Mouse (Mus musculus) myocyte (in vitro differentiated cells): ENCODE measurements around the gene Gm49673. TPM values are rescaled to one million over a fixed set of nuclear protein-coding genes. Genes with fewer than 3 reads are reported as not detected.
"Not testable (repeated sequence)": the region's sequence is repeated elsewhere in the genome, so short reads cannot be mapped to it uniquely, and the experiment has no call there.

Source experiments
- H3K27me3 ChIP-seq: one replicate; pipeline ENCODE4 v1.6.1; 2011; ENCODE audit not compliant: control insufficient read depth, insufficient read depth, insufficient read length
- H3K36me3 ChIP-seq: one replicate; pipeline ENCODE4 v1.6.1; 2011; ENCODE audit not compliant: control insufficient read depth, insufficient read depth
- H3K4me2 ChIP-seq: one replicate; pipeline ENCODE4 v1.6.1; 2011; ENCODE audit warnings: low read depth, control low read depth
- H3K4me3 ChIP-seq: one replicate; pipeline ENCODE4 v1.5.1; 2011; ENCODE audit warnings: mild to moderate bottlenecking, control low read depth, moderate library complexity
- H3K79me2 ChIP-seq: one replicate; pipeline ENCODE4 v1.6.1; 2011; ENCODE audit not compliant: control insufficient read depth, insufficient read depth
- H3ac ChIP-seq: one replicate; pipeline ENCODE4 v1.6.1; 2011; ENCODE audit not compliant: control insufficient read depth, insufficient read length
- CEBPB ChIP-seq: IDR thresholded peaks from 2 replicates; pipeline ENCODE4 v1.6.1; 2011; ENCODE audit warnings: mild to moderate bottlenecking, moderate library complexity; ENCODE audit not compliant: poor library complexity, insufficient read depth, severe bottlenecking
- E2F4 ChIP-seq: IDR thresholded peaks from one replicate; pipeline ENCODE4 v1.6.1; 2011; ENCODE audit warnings: mild to moderate bottlenecking, control low read depth, moderate library complexity; ENCODE audit not compliant: insufficient read depth
- MAX ChIP-seq: IDR thresholded peaks from one replicate; pipeline ENCODE4 v1.6.1; 2011; ENCODE audit warnings: low read depth, mild to moderate bottlenecking, control low read depth
- MYOD1 ChIP-seq, 3 experiments: IDR thresholded peaks; one replicate each; pipeline ENCODE4 v1.6.1; 2011; ENCODE audit warnings: control low read depth in 2 of 3, low read depth in 2 of 3, mild to moderate bottlenecking in 2 of 3, moderate library complexity in 1 of 3; ENCODE audit not compliant: insufficient read length in 2 of 3, control insufficient read depth in 1 of 3
- MYOG ChIP-seq, 3 experiments: IDR thresholded peaks; one replicate each; pipeline ENCODE4 v1.6.1; 2011; ENCODE audit warnings: control low read depth in 2 of 3, low read depth in 2 of 3, mild to moderate bottlenecking in 2 of 3; ENCODE audit not compliant: insufficient read length in 2 of 3, control insufficient read depth in 1 of 3, insufficient read depth in 1 of 3
- POLR2A ChIP-seq: IDR thresholded peaks from one replicate; pipeline ENCODE4 v1.6.1; 2011; ENCODE audit warnings: low read depth, mild to moderate bottlenecking, control low read depth, moderate library complexity; ENCODE audit not compliant: insufficient read length
- POLR2AphosphoS2 ChIP-seq: IDR thresholded peaks from one replicate; pipeline ENCODE4 v1.6.1; 2011; ENCODE audit warnings: low read depth, control low read depth; ENCODE audit not compliant: insufficient read length
- REST ChIP-seq: IDR thresholded peaks from one replicate; pipeline ENCODE4 v1.6.1; 2011; ENCODE audit warnings: mild to moderate bottlenecking, control low read depth, moderate library complexity; ENCODE audit not compliant: insufficient read depth, insufficient read length
- SRF ChIP-seq: IDR thresholded peaks from one replicate; pipeline ENCODE4 v1.6.1; 2011; ENCODE audit warnings: low read depth; ENCODE audit not compliant: control insufficient read depth, insufficient read length
- TCF12 ChIP-seq: IDR thresholded peaks from one replicate; pipeline ENCODE4 v1.6.1; 2011; ENCODE audit warnings: mild to moderate bottlenecking, control low read depth; ENCODE audit not compliant: poor library complexity, insufficient read depth, severe bottlenecking
- TCF3 ChIP-seq: IDR thresholded peaks from one replicate; pipeline ENCODE4 v1.6.1; 2011; ENCODE audit warnings: low read depth, control low read depth; ENCODE audit not compliant: insufficient read length
- USF1 ChIP-seq: IDR thresholded peaks from one replicate; pipeline ENCODE4 v1.6.1; 2011; ENCODE audit warnings: low read depth, mild to moderate bottlenecking, control low read depth, moderate library complexity
- polyA plus RNA-seq: library from polyadenylated mRNA; unstranded; fragments of >200 nt; fragmentation: generic; extraction: Trizol; gene quantifications from one replicate; pipeline ENCODE4 v1.2.1, GENCODE M21; 2012; ENCODE audit warnings: missing spikeins

The Gm49673 gene
- polyA plus RNA-seq: not detected

DNA sequence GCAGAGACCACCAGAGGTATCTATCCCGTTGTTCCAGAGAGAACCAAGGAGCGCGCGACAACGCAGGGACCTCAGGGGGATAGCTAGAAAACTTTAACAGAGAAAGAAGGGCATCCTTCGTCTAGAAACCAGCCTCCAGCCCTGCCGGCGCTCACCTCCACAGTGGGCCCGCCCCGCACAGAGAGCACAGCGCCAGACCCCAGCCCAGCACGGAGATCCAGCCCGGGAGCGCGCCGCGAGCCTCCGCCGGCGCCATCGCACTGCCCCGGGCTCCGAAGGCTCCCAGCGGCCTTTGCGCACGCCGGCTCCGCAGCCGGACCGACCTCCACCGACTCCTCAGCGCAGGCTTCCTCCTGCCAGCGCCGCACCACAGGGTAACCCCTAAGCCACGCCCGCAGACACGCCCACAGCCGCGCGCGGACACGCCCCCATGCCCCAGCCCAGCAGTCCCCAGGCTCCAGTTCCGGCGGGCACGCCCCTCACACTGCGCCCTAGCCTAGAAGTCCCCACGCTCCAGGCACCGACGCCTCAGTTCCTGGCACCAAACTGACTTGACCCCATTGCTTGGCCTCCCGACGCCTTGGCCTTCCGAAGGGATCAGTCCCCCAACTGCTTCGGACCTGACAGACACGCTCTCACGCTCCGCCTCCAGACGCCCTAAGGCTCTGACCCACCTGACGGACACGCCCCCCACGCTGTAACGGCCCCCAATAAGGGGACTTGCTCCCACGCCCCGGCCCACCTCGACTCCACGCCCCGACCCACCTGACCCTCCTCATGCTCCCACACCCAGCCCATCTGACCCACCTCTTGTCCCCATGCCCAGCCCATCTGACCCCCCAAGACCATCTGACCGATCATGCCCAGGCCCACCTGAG, at the start of gene Gm49673, which contains the start of gene Rnaset2a:
TSS of gene Gm49673 (minus strand) at position 350 of the 878 bp plus-strand sequence.
TSS of gene Rnaset2a (minus strand) at position 659 of the 878 bp plus-strand sequence.
- not testable (repeated sequence) for H3K36me3 ChIP-seq, H3K27me3 ChIP-seq
- Histone ChIP-seq H3K4me3 (peak within 1 kb of the TSS; percentile 70), H3K4me2 (peak within 1 kb of the TSS; percentile 85), H3ac (peak within 1 kb of the TSS; percentile 84), H3K79me2 (peaks cover 11% of the 10 kb centered on the region)
- TF ChIP-seq POLR2A: peak; percentile 48
- TF ChIP-seq POLR2AphosphoS2: peak; percentile 31
- TF ChIP-seq MYOG (IDR thresholded peaks at IDR 0.05; ENCODE audit: control insufficient read depth in 1 of 3, insufficient read depth in 1 of 3, insufficient read length in 2 of 3, low read depth in 2 of 3): peak in 1 of 3 experiments; percentile 10

DNA sequence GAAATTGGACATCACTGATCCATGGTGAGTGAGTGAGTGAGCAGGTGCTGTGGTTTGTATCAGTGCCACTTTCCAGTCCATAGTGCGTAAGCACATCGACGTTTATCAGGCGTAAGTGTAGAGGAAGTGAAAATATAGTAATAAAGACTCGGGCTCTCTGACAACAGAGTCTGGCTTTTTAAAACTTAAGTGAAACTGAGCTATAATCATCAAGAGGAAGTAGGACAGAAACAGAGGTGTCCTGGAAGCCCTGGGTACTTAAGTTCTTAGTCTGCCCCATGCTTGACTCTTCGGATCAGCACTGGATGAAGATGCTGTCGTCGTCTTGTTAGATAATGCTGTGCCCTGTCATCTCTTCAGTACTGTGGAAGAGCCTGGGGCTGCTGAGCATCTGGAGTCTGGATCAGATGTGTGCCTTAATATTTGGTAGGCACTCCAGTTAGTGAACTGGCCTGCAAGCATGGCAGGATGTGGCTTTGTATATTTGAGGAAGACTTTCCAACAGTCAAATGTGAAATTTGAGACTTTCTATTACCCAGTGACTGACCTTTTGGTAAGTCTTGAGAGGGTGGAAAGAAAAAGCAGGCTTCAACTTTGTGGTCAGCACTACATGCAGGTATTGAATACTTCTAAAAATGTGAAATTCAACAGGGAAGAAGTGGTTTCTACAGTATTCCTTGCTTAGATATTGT, 48.2 kb upstream of the Gm49673 start:
- H3K4me3 ChIP-seq: no peak overlapping the region
- no peak overlapping the region for H3ac ChIP-seq
- H3K36me3 ChIP-seq: peaks cover 46% of the 10 kb centered on the region
- H3K4me2 ChIP-seq: no peak overlapping the region
- no peaks in the 10 kb centered on the region for H3K27me3 ChIP-seq
- H3K79me2 ChIP-seq: no peaks in the 10 kb centered on the region
- TF ChIP-seq MYOG (IDR thresholded peaks at IDR 0.05; ENCODE audit: control insufficient read depth in 1 of 3, insufficient read depth in 1 of 3, insufficient read length in 2 of 3, low read depth in 2 of 3): no peak
- no peak for TF ChIP-seq REST
- no peak for TF ChIP-seq POLR2A
- TF ChIP-seq SRF: no peak
- no peak for TF ChIP-seq MYOD1 (IDR thresholded peaks at IDR 0.05; ENCODE audit: control insufficient read depth in 1 of 3, insufficient read length in 2 of 3, low read depth in 2 of 3)
- no peak for TF ChIP-seq TCF3
- no peak for TF ChIP-seq USF1
- no peak for TF ChIP-seq POLR2AphosphoS2
- TF ChIP-seq MAX: no peak
- TF ChIP-seq E2F4: no peak
- no peak for TF ChIP-seq CEBPB
- TF ChIP-seq TCF12: no peak

DNA sequence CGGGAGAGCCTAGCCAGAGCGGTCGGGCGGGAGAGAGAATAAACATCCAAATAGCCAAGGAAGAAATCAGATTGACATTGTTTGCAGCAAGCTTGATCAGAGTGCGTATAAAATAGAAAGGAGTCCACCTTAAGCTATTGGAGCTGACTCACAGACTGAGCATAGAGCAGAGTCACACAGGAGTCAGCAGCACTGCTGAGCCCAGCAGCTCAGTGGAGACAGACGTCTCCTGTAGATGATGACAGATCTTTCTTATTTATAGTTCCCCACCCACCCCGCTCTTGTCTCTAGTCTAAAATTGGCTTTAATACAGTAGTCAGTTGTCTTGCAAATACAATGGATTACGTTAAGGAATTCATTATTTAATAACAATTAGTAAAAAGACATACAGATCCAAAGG, 46.1 kb upstream of the Gm49673 start:
- H3K36me3 ChIP-seq: peaks cover 59% of the 10 kb centered on the region
- H3ac ChIP-seq: no peak overlapping the region
- no peaks in the 10 kb centered on the region for H3K27me3 ChIP-seq
- no peaks in the 10 kb centered on the region for H3K79me2 ChIP-seq
- no peak overlapping the region for H3K4me3 ChIP-seq
- no peak overlapping the region for H3K4me2 ChIP-seq
- TF ChIP-seq REST (no peak), MYOG (IDR thresholded peaks at IDR 0.05; ENCODE audit: control insufficient read depth in 1 of 3, insufficient read depth in 1 of 3, insufficient read length in 2 of 3, low read depth in 2 of 3) (no peak), MAX (no peak), POLR2A (no peak), POLR2AphosphoS2 (no peak), SRF (no peak), E2F4 (no peak), MYOD1 (IDR thresholded peaks at IDR 0.05; ENCODE audit: control insufficient read depth in 1 of 3, insufficient read length in 2 of 3, low read depth in 2 of 3) (no peak), TCF3 (no peak), USF1 (no peak), TCF12 (no peak), CEBPB (no peak)

DNA sequence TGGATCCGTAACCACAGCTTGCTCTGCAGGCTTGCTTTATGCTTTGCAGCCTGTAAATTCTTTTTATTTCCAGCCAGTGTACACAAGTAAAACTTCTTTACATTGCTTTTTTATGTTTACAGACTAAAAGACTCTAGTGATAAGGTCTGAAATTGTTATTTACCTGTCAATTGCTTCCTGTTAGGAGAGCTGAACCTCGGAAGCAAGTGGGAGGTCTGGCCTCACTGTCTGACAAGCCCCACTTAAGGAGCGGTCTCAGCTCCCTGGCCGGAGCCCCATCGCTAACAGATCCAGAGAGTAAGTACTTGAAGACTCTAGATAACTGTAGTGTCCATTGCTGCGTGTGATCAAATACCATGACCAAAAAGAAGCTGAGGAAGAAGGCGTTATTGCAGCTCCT, 36.6 kb upstream of the Gm49673 start:
- no peak overlapping the region for H3ac ChIP-seq
- peaks cover 68% of the 10 kb centered on the region for H3K36me3 ChIP-seq
- H3K4me3 ChIP-seq: no peak overlapping the region
- no peak overlapping the region for H3K4me2 ChIP-seq
- H3K79me2 ChIP-seq: no peaks in the 10 kb centered on the region
- no peaks in the 10 kb centered on the region for H3K27me3 ChIP-seq
- TF ChIP-seq POLR2A: no peak
- no peak for TF ChIP-seq E2F4
- no peak for TF ChIP-seq SRF
- no peak for TF ChIP-seq TCF12
